Mouse (Mus musculus) macrophage (primary cell): ENCODE measurements around the gene Btbd2. TPM values are rescaled to one million over a fixed set of nuclear protein-coding genes. Genes with fewer than 3 reads are reported as not detected.

ENCODE experiments used
- H3K27ac ChIP-seq: fragments of 350-480 bp; formaldehyde crosslinking; 2 replicates; pipeline ENCODE4 v1.9.0; 2021
- H3K36me3 ChIP-seq: fragments of 350-480 bp; formaldehyde crosslinking; 2 replicates; pipeline ENCODE4 v1.9.0; 2021; ENCODE audit errors: inconsistent target
- H3K4me3 ChIP-seq: fragments of 350-480 bp; formaldehyde crosslinking; 2 replicates; pipeline ENCODE4 v1.9.0; 2021; ENCODE audit errors: inconsistent target
- H3K79me2 ChIP-seq: fragments of 350-480 bp; formaldehyde crosslinking; 2 replicates; pipeline ENCODE4 v1.9.0; 2021; ENCODE audit errors: inconsistent target
- WGBS: methylation state at CpG from one replicate; pipeline ENCODE4 v1.1.7; 2026; ENCODE audit warnings: inconsistent platforms; ENCODE audit not compliant: missing documents; 5-methylcytosine and 5-hydroxymethylcytosine counted together
- polyA plus RNA-seq: library from polyadenylated mRNA; stranded (reverse); fragments of 250-400 nt; gene quantifications from 3 replicates; pipeline ENCODE4 v1.2.4, GENCODE M21; 2018; ENCODE audit warnings: inconsistent platforms

Gene Btbd2
- polyA plus RNA-seq, 1 experiment from 2014 or later = 16.9 TPM

DNA sequence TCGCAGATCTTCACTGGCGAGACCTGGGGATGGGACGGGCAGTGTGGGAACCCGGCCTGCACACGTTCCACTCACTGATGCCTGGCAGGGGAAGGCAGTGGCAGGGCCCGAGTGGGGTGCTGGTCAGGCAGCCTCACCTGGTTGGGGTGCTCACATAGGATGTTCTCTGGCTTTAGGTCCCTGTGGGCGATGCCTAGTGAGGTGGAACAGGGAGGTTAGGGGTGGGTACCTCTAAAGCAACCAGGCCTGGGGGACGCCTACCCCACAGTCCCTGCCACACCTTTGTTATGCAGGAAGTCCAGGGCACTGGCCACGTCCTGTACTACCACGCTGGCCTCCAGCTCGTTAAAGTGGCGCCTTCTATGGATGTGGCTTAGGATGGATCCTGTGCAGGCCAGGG is 12.1 kb upstream of the Btbd2 start:
- 89% methylated on average over 10 of the region's 12 CpGs for WGBS

DNA sequence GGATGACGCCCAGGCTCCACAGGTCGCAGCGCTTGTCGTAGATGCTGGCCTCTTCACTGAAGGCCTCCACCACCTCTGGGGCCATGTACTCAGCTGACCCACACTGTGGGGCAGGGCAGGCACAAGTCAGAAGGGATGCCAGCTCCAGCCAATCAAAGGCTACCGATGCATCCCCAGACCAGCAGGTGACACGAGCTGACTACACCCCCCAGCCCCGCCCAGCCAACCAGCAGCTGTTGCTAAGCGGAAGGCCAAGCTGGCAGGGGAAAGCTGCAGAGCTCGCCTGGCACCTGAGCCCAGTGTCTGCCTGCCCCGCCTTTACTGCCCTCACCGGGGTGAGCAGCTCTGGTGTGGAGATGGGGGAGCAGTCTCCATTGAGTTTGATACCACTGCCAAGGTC is 11.7 kb upstream of the Btbd2 start:
- H3K4me3 ChIP-seq = no peak overlapping the region
- peaks cover 55% of the 10 kb centered on the region for H3K79me2 ChIP-seq
- no peak overlapping the region for H3K27ac ChIP-seq
- peaks cover 56% of the 10 kb centered on the region for H3K36me3 ChIP-seq
- WGBS = 82% methylated on average over 11 of the region's 11 CpGs

More for the DNA sequence above, 12.1 kb upstream of the Btbd2 start:
- Histone ChIP-seq H3K79me2 (peaks cover 60% of the 10 kb centered on the region), H3K36me3 (peaks cover 56% of the 10 kb centered on the region), H3K27ac (no peak overlapping the region), H3K4me3 (no peak overlapping the region)

DNA sequence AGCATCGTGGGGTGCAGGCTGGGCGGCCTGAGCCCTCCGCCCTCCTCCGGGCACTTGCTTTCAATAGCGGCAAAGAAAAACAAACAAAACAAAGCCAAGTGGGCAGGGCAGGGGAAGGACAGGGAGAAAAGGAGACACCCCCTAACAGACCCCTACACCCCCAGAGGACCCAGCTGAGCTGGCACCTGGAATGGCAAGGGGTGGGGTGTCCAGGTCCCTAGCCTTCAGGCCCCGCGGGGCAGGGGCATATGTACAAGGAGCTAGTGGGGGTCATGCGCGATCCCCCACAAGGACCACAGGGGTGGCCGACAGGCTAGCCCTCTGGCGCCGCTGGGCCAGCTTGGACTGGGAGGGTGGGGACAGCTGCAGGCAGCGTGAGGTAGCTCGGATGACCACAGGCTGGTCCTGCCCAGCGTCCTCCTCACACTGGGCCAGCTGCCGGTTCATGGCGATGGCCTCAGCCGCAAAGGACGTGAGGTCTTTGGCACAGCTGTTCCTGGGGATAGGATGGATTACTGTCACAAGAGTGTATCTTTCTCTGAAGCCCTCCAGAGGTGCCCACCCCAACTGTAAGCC is 10.1 kb upstream of the Btbd2 start:
- H3K27ac ChIP-seq = no peak overlapping the region
- WGBS = 90% methylated on average over 19 of the region's 19 CpGs
- peaks cover 48% of the 10 kb centered on the region for H3K36me3 ChIP-seq
- no peak overlapping the region for H3K4me3 ChIP-seq
- H3K79me2 ChIP-seq = peaks cover 39% of the 10 kb centered on the region

DNA sequence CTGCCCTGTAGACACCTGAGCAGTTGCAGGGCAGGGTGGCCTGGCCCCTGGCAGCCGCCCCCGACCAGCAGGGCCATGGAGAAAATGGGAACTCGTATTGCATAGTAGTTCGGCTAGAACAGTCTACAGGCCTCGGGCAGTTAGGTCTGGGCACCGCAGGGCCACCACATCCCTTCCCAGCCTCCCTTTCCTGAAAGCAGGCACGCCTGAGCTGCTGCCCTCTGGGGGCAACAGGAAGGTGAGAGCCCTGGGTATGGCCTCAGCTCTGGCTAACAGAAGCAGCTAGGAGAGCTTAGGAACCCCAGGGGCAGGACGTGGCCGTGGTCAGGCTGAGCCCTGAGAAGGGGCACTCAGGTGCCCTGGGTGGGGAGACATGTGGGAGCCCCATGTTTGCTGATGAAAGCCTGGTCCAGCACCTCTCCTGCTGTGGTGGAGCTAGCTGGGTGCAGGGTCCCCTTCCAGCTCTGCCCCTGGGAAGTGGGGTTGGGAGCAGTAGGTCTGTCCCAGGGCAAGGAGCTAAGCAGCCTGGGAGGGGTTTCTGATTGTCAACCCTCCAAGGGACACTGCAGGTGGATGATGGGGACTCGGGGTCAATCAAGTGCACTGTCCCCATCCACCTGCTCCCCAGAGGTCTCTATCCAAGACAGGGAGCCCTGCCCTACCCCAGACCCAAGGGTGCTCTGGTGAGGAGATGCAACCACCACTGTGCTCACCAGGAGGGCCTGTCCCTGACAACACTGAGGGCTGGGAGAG is 9.3 kb upstream of the Btbd2 start:
- Histone ChIP-seq H3K36me3 (peaks cover 40% of the 10 kb centered on the region), H3K4me3 (no peak overlapping the region), H3K27ac (peak overlapping the region; percentile 93), H3K79me2 (peaks cover 31% of the 10 kb centered on the region)
- WGBS = 29% methylated on average over 10 of the region's 10 CpGs

DNA sequence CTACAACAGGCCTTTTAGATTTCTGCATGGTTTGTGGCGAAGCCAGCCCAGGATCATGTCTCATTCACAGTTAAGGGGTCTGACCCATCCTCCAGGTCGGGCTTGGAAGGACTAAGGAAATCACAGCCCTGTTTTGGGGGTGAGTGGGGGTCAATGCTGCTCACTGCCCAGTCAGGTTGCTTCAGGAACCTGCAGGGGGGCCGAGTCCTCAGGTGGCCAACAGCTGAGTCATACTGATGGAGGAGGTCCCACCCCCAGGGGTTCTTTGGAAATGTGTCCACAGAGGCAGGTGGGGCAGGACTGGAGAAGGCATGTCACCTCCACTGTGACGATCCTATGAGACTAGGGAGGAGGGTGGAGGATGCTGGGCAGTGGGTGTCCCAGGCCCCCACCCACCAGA is 8.6 kb upstream of the Btbd2 start:
- peaks cover 24% of the 10 kb centered on the region for H3K79me2 ChIP-seq
- WGBS = 47% methylated on average over 4 of the region's 4 CpGs
- peak overlapping the region; percentile 93 for H3K27ac ChIP-seq
- H3K36me3 ChIP-seq = peaks cover 33% of the 10 kb centered on the region
- H3K4me3 ChIP-seq = no peak overlapping the region

DNA sequence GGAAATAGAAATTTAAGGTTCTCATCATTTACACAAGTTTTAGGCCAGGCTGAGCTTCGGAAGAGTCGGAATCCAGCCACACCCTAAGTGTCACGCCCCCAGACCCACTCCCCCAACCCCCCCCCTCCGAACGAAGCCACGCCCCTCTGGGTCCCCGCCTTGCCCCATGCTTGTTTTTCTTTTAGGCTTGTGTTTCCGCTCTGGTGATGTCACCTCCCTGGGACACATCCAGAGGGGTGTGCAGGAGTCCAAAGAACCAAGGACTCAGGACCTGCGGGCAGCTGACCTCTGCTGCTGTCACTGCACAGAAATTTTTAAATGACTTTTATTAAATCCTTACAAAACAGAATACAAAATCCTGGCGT is 8.1 kb upstream of the Btbd2 start:
- Histone ChIP-seq H3K27ac (peak overlapping the region; percentile 93), H3K4me3 (no peak overlapping the region), H3K36me3 (peaks cover 29% of the 10 kb centered on the region), H3K79me2 (peaks cover 19% of the 10 kb centered on the region; the same call in 1 of the 2 replicates)
- 30% methylated on average over 8 of the region's 10 CpGs for WGBS

DNA sequence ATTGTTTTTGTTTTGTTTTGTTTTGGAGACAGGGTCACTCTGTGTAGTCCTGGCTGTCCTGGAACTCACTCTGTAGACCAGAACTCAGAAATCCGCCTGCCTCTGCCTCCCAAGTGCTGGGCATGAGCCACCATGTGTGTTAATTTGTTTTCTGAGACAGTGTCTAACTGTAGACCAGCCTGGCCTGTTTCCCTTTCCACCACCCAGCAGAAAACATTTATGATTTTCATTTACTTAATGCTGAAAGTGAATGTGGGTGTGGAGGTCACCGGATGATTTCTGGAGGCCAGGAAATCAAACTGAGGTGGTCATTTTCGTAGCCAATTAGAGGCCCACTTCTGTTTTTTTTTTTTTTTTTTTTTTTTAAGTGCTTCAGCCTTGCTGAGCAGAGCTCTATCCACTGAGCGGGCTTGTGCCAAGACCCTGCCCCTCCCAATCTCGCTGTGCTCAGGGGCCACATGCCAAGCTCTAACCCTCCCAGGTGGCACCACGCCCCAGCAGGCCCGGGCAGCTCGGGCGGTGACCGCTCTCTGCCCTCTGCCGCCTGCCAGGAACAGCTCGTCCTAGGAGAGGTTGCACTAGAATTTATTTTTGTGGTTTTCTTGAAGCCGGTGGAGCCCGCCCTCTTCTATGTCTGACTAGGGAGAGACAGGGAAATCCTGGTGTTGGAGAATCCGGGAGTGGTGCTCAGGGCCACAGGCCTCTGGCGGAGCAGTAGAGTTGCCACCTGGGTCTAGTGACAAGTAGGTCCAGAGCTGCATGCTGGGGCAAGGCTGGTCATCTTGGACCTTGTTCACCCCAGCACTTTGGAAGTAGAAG is 7.5 kb upstream of the Btbd2 start:
- 9% methylated on average over 16 of the region's 16 CpGs for WGBS
- H3K27ac ChIP-seq = peak overlapping the region; percentile 93
- H3K36me3 ChIP-seq = peaks cover 23% of the 10 kb centered on the region
- no peak overlapping the region for H3K4me3 ChIP-seq
- peaks cover 13% of the 10 kb centered on the region; the same call in 1 of the 2 replicates for H3K79me2 ChIP-seq

DNA sequence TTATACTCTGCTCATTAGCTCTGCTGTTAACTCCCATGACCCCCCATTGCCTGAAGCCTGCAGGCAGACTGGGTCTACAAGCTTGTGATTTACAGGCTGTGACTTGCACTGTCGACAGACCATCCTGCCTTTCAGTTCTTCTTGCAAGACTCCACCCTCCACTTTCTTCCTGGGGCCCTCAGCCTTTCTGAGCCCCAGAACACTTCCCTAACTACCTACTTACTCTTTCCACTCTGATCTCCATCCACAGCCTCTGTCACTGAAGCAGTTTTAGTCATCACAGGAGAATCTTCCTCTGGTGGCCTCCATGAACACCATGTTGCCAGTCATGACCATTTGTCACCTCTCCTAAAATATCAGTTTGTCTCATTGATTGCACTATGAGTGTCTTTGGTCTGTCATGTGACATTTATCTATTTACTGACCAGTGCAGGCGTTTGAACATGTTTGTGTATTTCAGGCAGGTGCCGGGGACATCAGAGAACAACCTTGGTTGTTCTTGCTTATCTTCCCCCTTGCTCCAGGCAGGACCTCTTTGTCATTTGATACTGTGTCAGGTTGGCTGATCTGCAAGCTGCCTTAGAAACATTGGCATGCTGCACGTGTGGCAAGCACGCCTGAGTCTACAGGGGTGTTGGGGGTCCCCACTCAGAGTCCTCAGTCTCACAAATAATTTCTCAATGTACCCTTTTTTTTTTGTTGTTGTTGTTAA is 6.8 kb upstream of the Btbd2 start:
- Histone ChIP-seq H3K27ac (peak overlapping the region; percentile 93), H3K36me3 (peaks cover 15% of the 10 kb centered on the region), H3K79me2 (peaks cover 6% of the 10 kb centered on the region; the same call in 1 of the 2 replicates), H3K4me3 (no peak overlapping the region)
- 29% methylated on average over 5 of the region's 5 CpGs for WGBS

DNA sequence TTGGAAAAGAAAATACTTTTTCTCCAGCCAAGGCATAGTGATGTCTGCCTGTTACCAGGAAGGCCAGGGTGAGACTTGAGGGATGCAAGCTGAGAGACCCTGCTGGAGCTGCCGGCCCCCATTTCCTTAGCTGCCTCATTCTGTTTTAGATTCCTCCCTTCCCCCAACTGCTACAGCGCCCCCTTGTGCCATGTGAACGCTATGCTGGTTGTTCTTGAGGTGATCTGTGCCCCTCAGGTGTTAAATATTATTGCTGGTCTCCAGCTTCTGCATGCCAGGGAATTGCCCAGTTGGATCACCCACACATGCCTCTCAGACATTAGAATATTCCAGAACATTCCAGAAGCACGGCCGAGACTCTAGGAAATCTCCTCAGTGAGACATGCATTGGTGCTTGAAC is 4.3 kb upstream of the Btbd2 start:
- H3K27ac ChIP-seq = no peak overlapping the region
- no peaks in the 10 kb centered on the region for H3K79me2 ChIP-seq
- 73% methylated on average over 3 of the region's 5 CpGs for WGBS
- no peaks in the 10 kb centered on the region for H3K36me3 ChIP-seq
- no peak overlapping the region for H3K4me3 ChIP-seq

DNA sequence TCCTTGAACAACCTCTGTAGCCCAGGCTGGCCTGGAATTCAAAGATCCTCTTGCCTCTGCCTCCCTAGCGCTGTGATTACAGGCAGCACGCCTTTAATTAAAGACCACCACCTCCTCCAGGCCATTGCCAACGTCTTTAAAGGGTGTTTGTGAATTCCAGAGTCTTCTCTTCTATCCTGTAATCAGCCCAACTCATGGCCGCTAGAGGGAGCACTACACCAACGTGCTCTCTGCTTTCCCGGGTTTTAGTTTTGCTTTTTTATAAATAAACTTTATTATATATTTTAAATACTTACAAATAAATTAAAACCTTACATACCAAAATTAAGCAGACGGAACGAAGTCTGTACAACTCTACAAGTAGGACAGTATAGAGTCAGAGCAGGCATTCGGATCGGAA is 2.3 kb upstream of the Btbd2 start:
- Histone ChIP-seq H3K79me2 (peaks cover 11% of the 10 kb centered on the region; the same call in 1 of the 2 replicates), H3K36me3 (no peaks in the 10 kb centered on the region), H3K4me3 (peak overlapping the region; percentile 14; the same call in 1 of the 2 replicates), H3K27ac (peak overlapping the region; percentile 53)
- 11% methylated on average over 10 of the region's 10 CpGs for WGBS

DNA sequence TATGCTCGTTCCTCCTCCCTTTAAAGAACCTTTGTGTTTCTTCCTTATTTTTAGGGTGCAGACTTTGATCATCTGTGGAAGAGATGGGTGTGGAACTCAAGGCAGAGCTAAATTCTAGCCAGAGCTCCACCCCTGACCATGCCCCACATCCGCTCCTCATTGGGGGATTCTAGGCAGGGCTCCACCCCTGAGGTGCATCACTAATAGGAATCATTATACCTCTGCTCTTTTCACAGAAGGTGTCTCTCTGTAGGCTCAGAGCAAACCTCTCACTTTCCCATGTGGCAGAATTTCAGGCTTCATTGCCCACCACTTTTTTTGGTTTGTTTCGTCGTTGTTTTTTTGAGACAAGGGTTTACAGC is 2.0 kb upstream of the Btbd2 start:
- H3K79me2 ChIP-seq = peaks cover 11% of the 10 kb centered on the region; the same call in 1 of the 2 replicates
- no peaks in the 10 kb centered on the region for H3K36me3 ChIP-seq
- H3K4me3 ChIP-seq = peak overlapping the region; percentile 14; the same call in 1 of the 2 replicates
- H3K27ac ChIP-seq = peak overlapping the region; percentile 53
- WGBS = 14% methylated on average over 4 of the region's 4 CpGs

- Histone ChIP-seq H3K79me2 (peaks cover 12% of the 10 kb centered on the region; the same call in 1 of the 2 replicates), H3K36me3 (no peaks in the 10 kb centered on the region), H3K27ac (peak overlapping the region; percentile 53), H3K4me3 (no peak overlapping the region)
- WGBS = 55% methylated on average over 14 of the region's 14 CpGs
Measured at GRCm38 (mm10) chr10:80658194-80658840, 1.4 kb upstream of the Btbd2 start.

GRCm38 (mm10) chr10:80656130-80656862 is 575 bp downstream of the Btbd2 start:
- peak overlapping the region; percentile 37 for H3K4me3 ChIP-seq
- H3K27ac ChIP-seq = peak overlapping the region; percentile 61
- peaks cover 24% of the 10 kb centered on the region; the same call in 1 of the 2 replicates for H3K79me2 ChIP-seq
- no peaks in the 10 kb centered on the region for H3K36me3 ChIP-seq
- under 1% methylated on average over 68 of the region's 72 CpGs for WGBS
